Mouse (Mus musculus) left cerebral cortex, postnatal 36 days (tissue): ENCODE data around the gene Tle4. TPM values are rescaled to one million over a fixed set of nuclear protein-coding genes. Genes with fewer than 3 reads are reported as not detected.

Experiments
- DNase-seq, 2 experiments: peaks; one replicate each; pipeline ENCODE4 v3.0.0; 2021 to 2022; ENCODE audit warnings: low spot score in 2 of 2, mixed read lengths in 1 of 2
- intact Hi-C: fragments of 180-260 bp; cut with DNase I; formaldehyde crosslinking; loops from one replicate; pipeline ENCODE4 v1.15.1; 2025
- total RNA-seq, 2 experiments: library from RNA; stranded (reverse); gene quantifications; 2 replicates each; pipeline ENCODE4 v1.2.3; 2021

Tle4 gene
- total RNA-seq, 2 experiments from 2014 or later: 39.0 to 46.1 TPM

- no peak for DNase-seq
- intact Hi-C loops: no loop called here
Measured at GRCm38 (mm10) chr19:14426244-14426868, 171.5 kb downstream of the Tle4 start.

GRCm38 (mm10) chr19:14425122-14425521 is 172.7 kb downstream of the Tle4 start:
- no peak for DNase-seq
- intact Hi-C loops: no loop called here

- intact Hi-C loops: no loop called here
- DNase-seq: no peak
Measured at GRCm38 (mm10) chr19:14424016-14424964, 173.6 kb downstream of the Tle4 start.

GRCm38 (mm10) chr19:14421691-14422090 is 176.2 kb downstream of the Tle4 start:
- peak; percentile 12 to 24 for DNase-seq
- intact Hi-C loops: no loop called here

GRCm38 (mm10) chr19:14419886-14420285 is 178.0 kb downstream of the Tle4 start:
- no peak for DNase-seq
- intact Hi-C loops: no loop called here

GRCm38 (mm10) chr19:14416845-14417244 is 181.0 kb downstream of the Tle4 start:
- DNase-seq: no peak
- intact Hi-C loops: no loop called here

GRCm38 (mm10) chr19:14415996-14416395 is 181.9 kb downstream of the Tle4 start:
- no peak for DNase-seq
- intact Hi-C loops: no loop called here

GRCm38 (mm10) chr19:14414957-14415356 is 182.9 kb downstream of the Tle4 start:
- intact Hi-C loops: no loop called here
- no peak for DNase-seq

- intact Hi-C loops: no loop called here
Measured at GRCm38 (mm10) chr19:14406603-14407002, 191.2 kb downstream of the Tle4 start.

More at GRCm38 (mm10) chr19:14406603-14407002, 191.2 kb downstream of the Tle4 start:
- DNase-seq: peak; percentile 35 to 36
